Mouse (Mus musculus) heart, adult 18-20 months (tissue): ENCODE measurements at regions not wholly inside any gene's neighbourhood (a gene's known extent, or its start where the extent isn't known, plus 50 kb on each side); places are given as distances from the start of the nearest gene placed in this dataset.

Experiments used
- DNase-seq, 2 experiments: peaks; one replicate each; pipeline ENCODE4 v3.0.0; 2021 to 2022; ENCODE audit warnings: mixed read lengths in 1 of 2

DNA sequence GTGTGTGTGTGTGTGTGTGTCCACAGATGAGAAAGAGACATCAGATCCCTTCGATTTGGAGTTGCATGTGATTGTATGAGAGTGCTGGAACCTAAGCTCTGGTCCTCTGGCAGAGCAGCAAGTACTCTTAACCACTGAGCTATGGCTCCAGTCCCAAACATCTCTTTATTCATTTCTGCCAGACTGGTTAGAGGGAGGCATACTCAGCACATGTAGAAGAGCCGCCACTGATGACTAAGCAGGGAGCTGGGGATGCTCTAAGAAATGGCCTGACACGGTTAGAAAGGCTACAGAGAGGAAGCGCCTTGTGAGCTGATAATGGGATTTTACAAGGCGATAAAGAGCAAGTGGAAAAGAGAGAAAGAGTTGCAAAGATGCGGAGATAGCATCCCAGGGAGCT lies 287.3 kb upstream of the Castor2 start:
- no peak for DNase-seq

DNA sequence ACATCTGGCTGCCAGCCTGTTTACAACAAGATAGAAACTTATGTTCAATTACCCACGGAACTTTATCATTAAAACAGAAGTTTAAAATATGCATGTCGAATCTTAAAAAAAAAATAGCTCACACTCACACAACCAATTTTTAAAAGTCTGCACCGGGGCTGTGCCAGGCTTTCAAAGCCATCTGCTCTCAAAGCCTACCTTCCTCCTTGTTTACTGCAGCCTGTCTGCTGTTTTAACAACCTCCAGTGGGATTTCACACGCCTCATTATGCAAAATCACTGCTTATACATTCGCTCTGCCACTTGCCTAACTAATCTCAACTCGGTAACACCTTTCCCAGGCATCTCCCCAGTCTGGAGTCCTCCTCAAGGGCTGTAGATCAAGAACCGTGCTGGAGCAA lies 292.6 kb upstream of the Castor2 start:
- no peak for DNase-seq

DNA sequence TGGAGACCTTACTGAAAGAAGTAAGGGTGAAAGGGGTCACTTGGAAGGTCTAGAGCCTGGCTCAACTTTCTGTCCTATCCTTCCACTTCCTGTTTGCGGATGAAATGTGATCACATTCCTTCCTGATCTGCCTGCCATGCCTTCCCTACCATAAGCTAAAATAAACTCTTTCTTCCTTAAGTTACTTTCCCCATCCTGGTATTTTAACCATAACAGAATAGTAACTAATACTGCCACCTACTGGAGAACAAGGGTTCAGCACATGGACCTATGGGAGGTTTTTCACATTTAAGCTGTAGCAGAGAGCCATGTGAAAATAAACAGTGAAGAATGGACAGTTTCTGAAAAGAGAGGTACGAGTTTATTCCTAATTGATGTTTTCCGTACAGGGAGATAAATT lies 297.5 kb upstream of the Castor2 start:
- DNase-seq = peak in 1 of 2 experiments; percentile 9

DNA sequence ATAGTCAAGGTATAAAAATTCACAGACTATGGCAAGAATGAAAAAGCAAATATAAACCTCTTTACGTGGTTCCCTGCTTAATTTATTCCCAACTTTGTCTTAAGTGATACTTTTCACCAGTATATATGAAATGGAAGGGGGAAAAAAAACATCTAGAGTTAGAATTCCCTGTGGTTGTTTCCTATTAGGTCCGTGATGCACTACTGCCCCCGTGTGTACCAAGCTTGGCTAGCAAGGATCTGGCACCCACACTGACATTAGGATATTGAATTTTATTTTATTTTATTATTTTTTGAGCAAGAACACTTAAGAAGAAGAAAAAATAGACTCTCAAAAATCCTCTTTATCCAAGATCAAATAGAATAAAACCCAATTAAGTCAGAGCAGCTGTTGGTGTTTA lies 303.9 kb upstream of the Castor2 start:
- peak in 1 of 2 experiments; percentile 6 for DNase-seq

DNA sequence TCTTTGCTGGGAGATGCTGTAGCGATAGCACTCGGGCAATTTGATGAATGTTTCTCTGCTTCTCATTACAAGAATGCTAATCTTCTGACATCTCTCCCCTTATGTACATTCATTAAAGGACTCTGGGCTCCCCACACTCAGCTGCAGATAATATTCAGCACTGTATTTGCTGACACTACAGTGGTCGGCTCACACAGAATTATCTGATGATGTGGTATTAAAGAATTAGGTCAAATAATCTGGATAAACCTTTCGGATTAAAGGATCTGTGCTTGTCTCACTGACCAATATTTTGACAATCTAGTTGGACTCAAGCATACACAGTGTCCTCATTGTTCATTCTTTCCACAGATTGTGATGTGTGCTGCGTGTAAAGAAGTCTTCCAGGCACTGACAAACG lies 308.8 kb upstream of the Castor2 start:
- no peak for DNase-seq

DNA sequence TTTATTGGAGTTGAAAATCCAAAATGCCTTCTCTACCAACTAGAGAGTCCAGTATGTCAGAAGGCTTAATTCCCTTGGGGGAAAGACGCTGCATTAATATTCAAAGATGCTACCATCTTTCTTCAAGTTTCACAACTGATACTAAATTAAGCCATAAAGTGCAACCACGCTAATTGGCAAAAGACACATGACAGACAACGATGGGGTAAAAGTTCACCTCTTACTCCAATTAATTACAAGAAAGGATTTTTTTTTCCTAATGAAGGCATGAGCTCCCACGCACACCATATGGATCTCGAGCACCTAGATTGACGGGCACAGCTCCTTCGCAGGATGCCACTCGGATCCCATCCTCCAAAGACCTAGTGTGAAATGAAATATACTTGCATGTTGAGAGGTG lies 311.5 kb upstream of the Castor2 start:
- DNase-seq = no peak

DNA sequence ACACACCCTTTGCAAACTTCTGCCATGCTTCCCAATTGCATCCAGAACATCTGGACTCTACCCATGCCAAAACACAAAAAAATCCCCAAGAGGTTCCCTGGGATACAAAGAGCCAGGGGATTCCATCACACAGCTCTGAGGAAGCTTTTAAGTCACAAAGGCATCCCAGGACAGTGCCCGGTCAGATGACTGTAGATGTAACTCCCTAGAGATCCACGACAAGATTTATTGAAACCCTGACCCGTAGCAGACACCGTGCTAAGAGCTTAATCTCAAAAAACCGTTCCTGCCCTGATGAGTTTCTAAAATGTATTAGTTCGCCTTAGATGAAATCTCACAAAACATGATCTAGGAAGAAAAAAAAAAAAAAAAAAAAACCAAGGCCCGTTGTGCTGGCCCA lies 312.0 kb upstream of the Castor2 start:
- DNase-seq = no peak

DNA sequence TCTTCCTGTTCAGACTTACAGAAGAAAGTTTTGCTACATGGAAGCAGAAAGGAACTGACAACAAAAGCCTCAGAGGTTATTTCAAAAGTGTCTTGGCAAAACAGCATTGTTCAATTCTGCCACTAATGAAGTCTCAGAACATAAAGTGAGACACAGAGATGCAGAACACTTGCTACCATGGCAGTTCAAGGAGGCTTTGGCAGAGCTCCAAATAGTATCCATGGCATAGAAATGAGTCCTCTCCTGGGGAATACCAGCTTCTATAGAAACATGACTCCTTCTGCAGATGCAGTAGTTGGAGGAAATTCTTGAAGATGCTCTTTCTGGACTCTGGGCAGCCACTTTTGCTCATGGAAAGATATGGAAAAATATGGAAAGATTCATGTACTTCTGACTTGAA lies 322.9 kb upstream of the Castor2 start:
- no peak for DNase-seq

DNA sequence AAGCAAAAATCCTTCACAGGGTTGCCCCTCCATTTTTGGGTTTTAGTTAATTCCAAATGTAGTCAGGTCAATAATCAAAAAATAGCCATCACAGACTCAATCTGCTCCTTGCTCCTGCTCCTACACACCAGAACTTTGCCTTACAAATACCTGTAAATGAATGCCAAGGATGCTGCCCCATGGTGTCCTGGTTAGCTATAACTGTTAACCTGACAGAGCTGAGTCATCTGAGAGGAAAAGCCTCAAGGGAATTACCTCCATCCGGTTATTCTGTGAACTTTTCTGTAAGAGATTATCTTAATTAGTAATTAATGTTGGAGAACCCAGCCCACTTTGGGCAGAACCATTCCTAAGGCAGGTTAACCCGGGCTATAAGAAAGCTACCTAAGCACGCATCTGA lies 325.4 kb upstream of the Castor2 start:
- no peak for DNase-seq

DNA sequence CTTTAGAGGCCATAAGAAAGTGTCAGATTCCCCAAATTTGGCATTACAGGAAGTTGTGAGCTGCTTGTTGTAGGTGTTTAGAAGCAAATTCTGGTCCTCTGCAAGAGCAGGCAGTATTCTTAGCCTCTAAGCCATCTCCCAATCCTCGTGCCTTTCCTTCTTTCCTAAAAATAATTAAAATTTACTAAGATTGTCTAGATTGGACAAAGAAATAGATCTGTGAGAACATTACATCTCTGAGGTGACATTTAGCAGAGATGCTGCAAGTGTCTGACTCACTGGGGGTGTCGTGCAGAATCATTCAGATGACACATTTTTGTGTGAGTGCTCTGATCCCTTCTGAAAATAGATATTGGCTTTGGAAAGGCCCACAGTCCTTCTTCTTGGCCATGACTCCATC lies 330.7 kb upstream of the Castor2 start:
- no peak for DNase-seq

DNA sequence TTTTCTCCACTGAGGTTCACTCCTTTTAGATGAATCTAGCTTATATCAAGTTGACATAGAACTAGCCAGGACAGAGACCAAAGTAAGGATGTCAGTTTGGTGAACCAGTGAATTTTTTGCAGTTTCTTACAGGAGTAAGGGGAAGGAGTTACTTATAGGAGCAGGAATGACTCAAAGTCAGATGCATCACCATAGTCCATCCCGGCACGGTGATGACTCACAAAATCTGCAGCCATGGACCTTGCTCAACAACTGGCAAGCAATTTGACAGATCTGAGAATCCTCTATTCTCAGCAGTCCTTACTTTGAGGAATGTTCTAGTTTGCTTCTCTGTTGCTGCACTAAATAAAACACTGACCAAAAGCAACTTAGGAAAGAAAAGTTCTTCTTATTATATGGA lies 341.7 kb upstream of the Castor2 start:
- DNase-seq = no peak

DNA sequence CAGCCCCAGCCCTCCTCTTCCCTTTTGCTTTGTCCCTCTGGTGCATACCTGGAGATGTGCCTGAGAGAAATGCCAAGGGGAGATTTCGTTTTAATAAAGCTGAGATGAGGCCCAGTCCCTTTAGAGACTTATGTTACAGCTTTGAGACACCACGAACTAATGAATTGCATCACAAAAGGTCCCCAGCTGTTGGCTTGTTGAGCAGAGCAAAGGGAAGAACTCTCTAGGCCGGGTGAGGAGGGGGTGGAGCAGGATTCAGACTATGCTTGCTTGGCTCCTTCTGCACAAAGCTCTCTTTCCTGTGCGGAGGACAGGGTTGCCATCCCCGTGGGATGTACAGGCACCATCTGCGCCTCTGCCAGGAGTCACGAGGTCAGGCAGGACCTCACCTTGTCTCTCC lies 345.3 kb upstream of the Castor2 start:
- no peak for DNase-seq

DNA sequence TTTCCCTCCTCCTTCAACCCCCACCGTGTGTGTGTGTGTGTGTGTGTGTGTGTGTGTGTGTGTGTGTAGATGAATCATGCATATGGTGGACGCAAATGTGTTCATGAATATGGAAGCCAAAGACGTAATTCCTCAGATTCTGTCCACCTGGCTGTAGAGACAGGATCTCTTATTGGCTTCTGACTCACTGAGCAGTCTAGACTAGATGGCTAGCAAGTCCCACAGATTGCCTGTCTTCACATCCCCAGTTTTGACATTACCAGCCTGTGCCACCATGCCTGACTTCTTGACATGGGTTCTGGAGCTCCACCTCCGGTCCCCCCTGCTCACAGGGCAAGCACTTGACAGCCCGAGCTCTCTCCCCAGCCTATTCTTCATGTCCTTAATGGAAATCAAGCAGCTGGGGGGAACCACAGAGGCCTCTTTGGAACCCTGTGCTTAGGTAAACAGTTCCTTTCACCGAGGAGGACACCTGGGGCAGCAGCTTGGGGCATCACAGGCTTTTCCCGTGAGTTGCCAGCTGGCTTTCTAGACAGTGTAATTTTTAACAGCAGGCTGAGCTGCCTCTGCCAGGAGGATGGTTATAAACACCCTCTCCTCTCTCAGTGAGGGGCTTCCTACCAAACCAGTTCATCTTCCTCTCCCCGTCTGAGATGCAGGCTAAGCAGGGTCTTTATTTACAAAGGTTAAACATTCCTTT lies 345.9 kb upstream of the Castor2 start:
- DNase-seq = no peak

DNA sequence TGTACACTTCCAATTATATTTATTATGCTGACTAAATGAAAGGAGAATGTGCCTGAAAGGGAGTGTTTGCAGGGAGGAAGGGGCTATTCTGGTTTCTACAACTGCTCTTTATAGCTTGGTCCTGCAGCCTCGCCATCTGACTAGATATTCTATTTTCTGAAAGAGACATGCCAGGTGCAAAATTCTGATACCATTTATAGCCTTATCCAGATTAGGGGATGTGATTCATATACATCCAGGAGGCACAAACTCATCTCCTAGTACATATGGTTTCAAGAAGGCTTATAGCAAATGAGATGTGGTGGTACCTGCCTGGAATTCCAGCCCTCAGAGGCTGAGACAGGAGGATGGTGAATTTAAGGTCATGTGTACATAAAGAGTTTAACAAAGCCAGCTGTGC lies 352.6 kb upstream of the Castor2 start:
- no peak for DNase-seq

DNA sequence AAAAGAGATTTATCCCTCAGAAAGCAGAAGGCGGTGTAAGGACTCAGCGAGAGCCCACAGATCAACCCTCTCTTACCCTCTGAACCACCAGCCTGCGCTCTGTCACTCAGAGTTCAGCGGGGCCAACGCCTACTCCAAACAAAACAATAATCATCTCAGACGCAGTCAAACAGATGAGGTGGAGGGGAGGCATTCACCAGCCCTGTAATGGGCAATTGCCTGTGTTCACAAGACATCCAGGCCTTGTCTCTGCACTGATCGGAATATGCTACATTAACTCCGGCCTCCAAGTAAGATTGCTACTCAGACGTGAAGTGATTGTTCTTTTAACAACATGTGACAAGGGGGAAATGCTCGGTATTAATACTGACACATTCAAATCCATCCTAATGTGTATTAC lies 353.1 kb upstream of the Castor2 start:
- no peak for DNase-seq

DNA sequence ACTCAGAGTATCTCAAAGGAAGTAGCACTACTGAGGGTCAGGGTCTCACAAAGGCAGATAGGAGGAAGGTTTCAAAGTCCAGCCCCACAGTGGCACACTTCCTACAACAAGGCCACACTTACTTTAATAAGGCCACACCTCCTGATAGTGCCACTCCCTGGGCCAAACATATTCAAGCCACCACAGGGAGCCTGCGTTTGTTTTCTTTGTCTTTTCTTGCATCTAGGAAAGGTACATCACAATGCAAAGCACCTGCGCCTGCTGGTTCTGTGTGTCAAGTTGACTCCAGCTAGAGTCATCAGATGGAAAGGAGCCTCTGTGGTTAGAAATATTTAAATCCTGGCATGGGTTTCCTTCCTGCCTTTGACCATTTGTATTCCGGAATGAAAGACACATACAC lies 355.4 kb upstream of the Castor2 start:
- no peak for DNase-seq

DNA sequence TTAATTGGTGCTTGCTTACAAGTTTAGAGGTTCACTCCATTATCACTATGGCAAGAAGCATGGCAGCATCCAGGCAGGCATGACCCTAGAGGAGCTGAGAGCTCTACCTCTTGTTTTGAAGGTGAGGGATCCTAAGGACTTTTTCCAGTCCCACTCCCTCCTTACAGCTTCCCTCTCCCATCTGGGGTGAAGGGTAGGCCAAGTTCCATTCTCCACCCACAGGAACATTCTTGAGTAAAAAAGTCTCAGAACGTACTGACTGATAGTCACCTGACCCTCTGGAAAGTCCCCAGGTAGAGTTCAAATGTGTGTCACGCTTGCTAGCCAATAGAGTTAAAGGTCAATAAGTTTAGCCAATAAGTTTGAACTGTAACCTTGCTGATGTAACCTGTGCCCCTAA lies 355.9 kb upstream of the Castor2 start:
- no peak for DNase-seq

DNA sequence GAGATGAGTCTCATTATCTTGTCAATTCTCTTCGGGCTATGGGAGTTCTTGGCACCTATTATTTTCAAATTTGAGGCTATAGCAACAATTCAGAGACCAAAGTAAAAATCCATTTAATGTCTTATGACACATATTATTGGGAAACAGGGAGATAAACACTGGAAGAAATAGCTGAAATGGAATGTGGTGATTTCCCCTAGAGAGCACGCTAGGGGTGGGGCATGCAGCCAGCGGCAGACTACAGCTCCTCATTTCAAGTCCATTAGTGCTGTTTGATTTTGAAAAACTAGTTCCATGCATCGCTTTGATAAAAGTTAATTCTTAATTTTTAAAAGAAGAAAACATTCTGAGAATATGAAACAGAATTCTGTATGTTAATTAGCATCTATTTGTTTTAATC lies 367.6 kb upstream of the Castor2 start:
- peak; percentile 4 to 16 for DNase-seq

DNA sequence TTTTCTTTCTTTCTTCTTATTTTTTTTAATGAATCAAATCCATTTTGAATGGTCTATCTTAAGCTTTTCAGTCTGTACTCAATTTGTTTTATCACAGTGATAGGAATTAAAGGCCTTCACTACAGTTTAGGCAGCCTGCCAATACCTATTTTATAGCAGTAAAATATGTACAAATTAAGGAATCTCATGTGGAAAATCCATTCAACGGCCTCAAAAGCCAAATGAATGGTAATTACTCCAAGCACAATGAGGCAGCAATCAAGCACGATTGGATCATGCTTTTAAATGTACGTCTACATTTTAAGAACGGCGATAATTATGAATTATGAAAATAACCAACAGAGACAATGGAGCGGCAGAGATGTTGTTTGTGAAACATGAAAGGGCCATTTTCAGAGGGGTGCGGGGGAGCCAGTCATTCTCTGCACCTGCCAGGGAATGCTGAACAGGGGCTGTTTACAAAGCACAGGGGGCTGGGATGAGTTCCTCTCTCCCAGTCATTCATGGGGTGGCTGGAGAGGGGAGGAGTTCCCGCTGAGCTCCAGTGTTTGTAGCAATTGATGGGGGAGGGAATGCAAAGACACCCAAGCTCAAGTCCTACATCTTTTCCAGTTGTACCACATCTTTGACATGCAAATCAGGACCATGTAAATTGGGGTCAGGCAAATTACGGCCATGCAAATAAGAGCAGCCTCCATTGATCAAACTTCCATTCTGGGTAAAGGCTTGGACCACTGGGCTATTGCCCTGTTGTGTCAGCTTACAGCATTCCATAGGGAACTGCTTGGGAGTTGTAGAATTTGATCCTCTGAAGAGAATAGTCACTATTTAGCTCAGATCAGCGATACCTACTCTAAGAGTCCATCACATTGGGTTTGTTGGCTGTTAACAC lies 381.1 kb upstream of the Castor2 start:
- DNase-seq = no peak

DNA sequence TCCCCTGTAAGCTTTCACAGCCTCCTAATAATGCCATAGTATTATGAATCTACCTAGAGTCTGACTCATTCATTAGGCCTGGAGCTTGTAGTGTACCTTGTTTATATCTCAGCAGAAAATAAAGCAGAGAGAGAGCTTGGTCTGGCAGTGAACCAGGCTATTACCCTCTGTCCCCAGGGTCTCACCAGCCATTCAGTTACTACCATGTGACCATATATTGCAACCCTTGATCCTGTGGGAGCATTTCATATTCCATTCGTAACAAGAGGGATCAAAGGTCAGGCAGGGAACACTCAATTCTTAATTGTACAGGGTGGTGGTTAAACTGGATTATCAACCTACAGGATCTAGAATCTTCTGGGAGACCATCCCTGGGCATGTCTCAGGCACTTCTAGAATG lies 383.7 kb upstream of the Castor2 start:
- DNase-seq = no peak

DNA sequence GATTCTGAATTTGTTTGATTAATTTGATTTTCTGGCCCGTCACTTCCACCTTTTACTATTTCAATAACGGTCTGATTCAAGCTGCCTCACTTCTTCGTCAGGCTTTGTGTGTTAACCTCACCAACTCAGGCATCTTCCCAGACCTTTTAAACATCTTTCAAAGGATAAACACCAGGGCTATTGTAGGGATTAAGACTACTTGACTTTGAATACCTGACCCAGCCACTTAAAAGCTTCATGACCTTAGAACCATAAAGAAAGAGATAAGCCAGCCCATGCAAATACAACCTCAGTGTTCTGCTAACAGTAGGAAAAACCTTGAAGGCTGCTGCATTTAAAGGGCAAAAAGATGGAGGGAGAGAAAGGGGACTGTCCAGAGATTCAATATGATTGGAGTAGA lies 386.9 kb upstream of the Castor2 start:
- DNase-seq = no peak

DNA sequence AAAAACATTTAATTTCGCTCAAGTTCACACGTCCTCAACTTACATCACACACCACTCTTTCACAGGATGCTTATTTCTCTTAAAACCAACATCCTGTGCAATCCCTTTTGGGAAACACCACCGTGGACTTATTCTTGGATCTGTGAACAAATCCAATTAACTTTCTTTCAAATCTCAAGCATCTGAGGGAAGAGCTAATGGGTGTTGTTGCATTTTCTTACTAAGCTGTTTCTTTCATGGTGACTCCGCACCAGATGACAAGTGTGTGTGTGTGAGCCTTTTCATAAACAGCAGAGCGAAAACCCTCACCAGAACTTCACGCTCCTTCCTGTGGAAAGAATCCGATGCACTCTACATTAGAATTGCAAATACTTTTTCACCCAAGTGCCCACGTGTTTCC lies 390.6 kb upstream of the Castor2 start:
- no peak for DNase-seq

DNA sequence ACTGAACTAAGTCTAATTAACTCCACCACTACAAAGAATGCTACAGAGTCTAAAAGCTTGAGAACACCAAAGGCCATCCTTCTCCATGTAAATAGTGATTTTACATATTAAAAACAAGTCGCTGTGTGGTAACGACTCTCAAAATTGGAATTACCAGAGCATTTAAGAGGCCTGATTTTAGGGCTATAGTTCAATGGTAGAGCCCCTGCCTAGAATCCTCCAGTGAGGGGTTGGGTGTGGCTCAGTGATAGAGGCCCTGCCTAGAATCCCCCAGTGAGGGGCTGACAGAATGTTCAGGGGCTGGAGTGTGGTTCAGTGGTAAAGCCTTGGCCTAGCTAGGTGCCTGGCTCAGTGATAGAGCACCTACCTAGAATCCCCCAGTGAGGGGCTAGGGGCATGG lies 413.3 kb upstream of the Castor2 start:
- DNase-seq = no peak

DNA sequence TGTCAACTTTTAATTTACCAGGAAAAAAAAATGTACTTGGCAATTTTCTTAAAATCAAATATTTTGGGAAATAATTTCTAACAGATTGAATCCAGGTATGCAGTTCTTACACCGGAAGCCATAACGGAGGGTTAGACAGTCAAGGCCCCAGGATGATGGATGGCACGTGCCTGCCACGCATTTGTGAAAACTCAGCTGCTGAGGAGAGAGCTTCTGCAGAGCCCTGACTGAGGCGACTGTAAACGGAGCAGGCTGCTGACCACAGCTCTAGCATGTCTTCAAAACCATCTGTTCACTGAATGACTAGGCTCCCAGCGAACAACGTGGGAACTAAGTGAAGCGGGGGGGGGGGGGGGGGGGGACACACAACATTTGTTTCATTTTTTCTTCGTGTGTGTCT lies 416.5 kb upstream of the Castor2 start:
- no peak for DNase-seq
